ENCODE assay signal across 7 mouse cellular contexts in the genomic region with DNA sequence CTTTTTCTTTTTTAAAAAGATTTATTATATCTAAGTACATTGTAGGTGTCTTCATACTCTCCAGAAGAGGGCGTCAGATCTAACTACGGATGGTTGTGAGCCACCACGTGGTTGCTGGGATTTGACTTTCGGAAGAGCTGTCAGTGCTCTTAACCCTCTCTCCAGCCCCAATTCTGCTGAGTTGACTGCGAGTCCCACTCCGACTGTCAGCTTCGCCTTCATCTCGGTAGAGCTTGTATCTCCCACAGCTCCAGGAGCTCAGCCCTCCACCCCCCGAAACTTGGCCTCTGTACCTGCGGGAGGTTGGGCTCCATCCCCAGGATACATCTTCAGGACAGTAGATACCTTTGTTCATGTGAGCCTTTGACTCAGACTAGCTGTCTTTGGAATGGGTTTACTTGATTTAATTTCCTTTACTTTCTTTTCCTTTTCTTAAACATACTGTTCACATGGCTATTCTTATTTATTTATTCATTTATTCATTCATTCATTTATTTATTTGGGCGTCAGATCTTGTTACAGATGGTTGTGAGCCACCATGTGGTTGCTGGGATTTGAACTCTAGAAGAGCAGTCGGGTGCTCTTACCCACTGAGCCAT. TPM values are rescaled to one million over a fixed set of nuclear protein-coding genes. Genes with fewer than 3 reads are reported as not detected.
DNase-seq lines count a peak whose midpoint lies in the region; ATAC-seq and TF ChIP-seq lines count a peak whose summit lies in the region.

A gene (plus strand): TSS at position 138 of the 599 bp plus-strand sequence.

- peak within 1 kb of the TSS; percentile 61 for H3K4me2 ChIP-seq in embryonic facial prominence, embryonic 12.5 days (replicated peaks)
- peak within 1 kb of the TSS; percentile 85 for H3K4me2 ChIP-seq in heart, embryonic 13.5 days
- H3K4me2 ChIP-seq in midbrain, postnatal 0 days (ENCODE audit: low read depth, low read length, poor library complexity, severe bottlenecking): peak within 1 kb of the TSS; percentile 57

- H3K9ac ChIP-seq in embryonic facial prominence, embryonic 12.5 days: peak within 1 kb of the TSS; percentile 90
- H3K9ac ChIP-seq in heart, embryonic 13.5 days: peak within 1 kb of the TSS; percentile 96
- H3K9ac ChIP-seq in midbrain, postnatal 0 days (replicated peaks; ENCODE audit: low read length, poor library complexity, severe bottlenecking): peak within 1 kb of the TSS; percentile 89

- no peak for TF ChIP-seq CTCF in G1E (IDR thresholded peaks at IDR 0.05; ENCODE audit: low read depth, low read length)
- peak; percentile 48 for TF ChIP-seq CTCF in midbrain, postnatal 0 days (IDR thresholded peaks at IDR 0.05)

- H3K36me3 ChIP-seq in G1E (replicated peaks): peaks cover 35% of the 10 kb centered on the region
- peaks cover 18% of the 10 kb centered on the region for H3K36me3 ChIP-seq in embryonic facial prominence, embryonic 12.5 days
- H3K36me3 ChIP-seq in heart, embryonic 13.5 days: peaks cover 29% of the 10 kb centered on the region
- peaks cover 9% of the 10 kb centered on the region for H3K36me3 ChIP-seq in midbrain, postnatal 0 days (ENCODE audit: insufficient read depth, low read length)

- no peaks in the 10 kb centered on the region for H3K9me3 ChIP-seq in G1E (replicated peaks)
- H3K9me3 ChIP-seq in embryonic facial prominence, embryonic 12.5 days: no peaks in the 10 kb centered on the region
- no peaks in the 10 kb centered on the region for H3K9me3 ChIP-seq in heart, embryonic 13.5 days
- no peaks in the 10 kb centered on the region for H3K9me3 ChIP-seq in midbrain, postnatal 0 days (ENCODE audit: low read length)

- H3K4me3 ChIP-seq in G1E (ENCODE audit: low read depth, low read length): peak within 1 kb of the TSS; percentile 88
- H3K4me3 ChIP-seq in embryonic facial prominence, embryonic 12.5 days: peak within 1 kb of the TSS; percentile 90
- peak within 1 kb of the TSS; percentile 97 for H3K4me3 ChIP-seq in heart, embryonic 13.5 days
- peak within 1 kb of the TSS; percentile 61 for H3K4me3 ChIP-seq in midbrain, postnatal 0 days (ENCODE audit: low read depth, low read length)

- intact Hi-C loops in left cerebral cortex, postnatal 14 days (cut with DNase I): no loop called here

- H3K4me1 ChIP-seq in G1E (ENCODE audit: insufficient read depth, low read depth, low read length): peaks cover 37% of the 10 kb centered on the region
- H3K4me1 ChIP-seq in embryonic facial prominence, embryonic 12.5 days: peaks cover 15% of the 10 kb centered on the region
- H3K4me1 ChIP-seq in heart, embryonic 13.5 days: peaks cover 25% of the 10 kb centered on the region
- H3K4me1 ChIP-seq in midbrain, postnatal 0 days (ENCODE audit: insufficient read depth, low read length): peaks cover 7% of the 10 kb centered on the region; the same call in 1 of the 2 replicates

- DNase-seq in CD4-positive, CD25-positive, alpha-beta regulatory T cell, adult 2 months (ENCODE audit: low read depth, low spot score): peak; percentile 64
- no peak for DNase-seq in G1E (ENCODE audit: low spot score)
- no peak for DNase-seq in left cerebral cortex, postnatal 14 days (ENCODE audit: low spot score in 2 of 2)
- DNase-seq in midbrain, postnatal 0 days (ENCODE audit: low spot score): peak; percentile 32
- no peak for DNase-seq in cerebellum, adult 11-12 months

- 8% methylated on average over 12 of the region's 12 CpGs for WGBS in embryonic facial prominence, embryonic 12.5 days
- 6% methylated on average over 12 of the region's 12 CpGs for WGBS in heart, embryonic 13.5 days
- WGBS in midbrain, postnatal 0 days: 8% methylated on average over 12 of the region's 12 CpGs

- ATAC-seq in G1E (ENCODE audit: extremely low read depth, insufficient number of reproducible peaks, low FRiP score, poor library complexity, severe bottlenecking): no peak
- ATAC-seq in embryonic facial prominence, embryonic 12.5 days (ENCODE audit: insufficient number of reproducible peaks, insufficient read depth, low FRiP score, low TSS enrichment): no peak; the same call in 1 of the 2 replicates
- no peak for ATAC-seq in heart, embryonic 13.5 days (ENCODE audit: extremely low read depth, insufficient number of reproducible peaks, low FRiP score, low TSS enrichment)
- ATAC-seq in midbrain, postnatal 0 days (ENCODE audit: low FRiP score): 0 out of 2 replicates have a peak, but pooled peaks have one; percentile 31

- peak within 1 kb of the TSS; percentile 75 for H3K27ac ChIP-seq in embryonic facial prominence, embryonic 12.5 days
- peak within 1 kb of the TSS; percentile 76 for H3K27ac ChIP-seq in heart, embryonic 13.5 days (replicated peaks)
- peak within 1 kb of the TSS; percentile 77 for H3K27ac ChIP-seq in midbrain, postnatal 0 days (ENCODE audit: low read depth, low read length)

- H3K27me3 ChIP-seq in G1E (ENCODE audit: insufficient read depth, low read length): peaks cover 7% of the 10 kb centered on the region
- no peaks in the 10 kb centered on the region for H3K27me3 ChIP-seq in embryonic facial prominence, embryonic 12.5 days
- H3K27me3 ChIP-seq in heart, embryonic 13.5 days (replicated peaks): peaks cover 19% of the 10 kb centered on the region
- no peaks in the 10 kb centered on the region for H3K27me3 ChIP-seq in midbrain, postnatal 0 days (ENCODE audit: insufficient read depth, low read length)

RNA-seq across cellular contexts. Expression of the gene that starts here (rescaled TPM):
- total RNA-seq in G1E (2014; fragmentation: Nextera tagmentation) (86.3 and 97.2 TPM in 2 replicates), G1E (2017) (85.3 and 124 TPM in 2 replicates)
- polyA plus RNA-seq in G1E (2012): 15.1 and 17.9 TPM in 2 replicates
- polyA plus RNA-seq in embryonic facial prominence, embryonic 12.5 days (2016; fragmentation: Nextera tagmentation; extraction: Ambion mirVana): 214 TPM in 2 replicates
- 138 and 157 TPM in 2 replicates for polyA plus RNA-seq in heart, embryonic 13.5 days (2015; fragmentation: Nextera tagmentation; extraction: Ambion mirVana)
- total RNA-seq in left cerebral cortex, postnatal 14 days (2021): 100 to 1,000 TPM; 104 to 112 TPM
- 111 and 123 TPM in 2 replicates for total RNA-seq in midbrain, postnatal 0 days (2014; rRNA removed)
- 279 and 316 TPM in 2 replicates for polyA plus RNA-seq in midbrain, postnatal 0 days (2015; fragmentation: Nextera tagmentation; extraction: Ambion mirVana)

Comparison
In these comparisons a context has a peak if more than half of its experiments do, and no peak if none do; other contexts are left out.
1. DNase-seq: peak in CD4-positive, CD25-positive, alpha-beta regulatory T cell, adult 2 months (single experiment) and midbrain, postnatal 0 days (single experiment); none in G1E (single experiment), left cerebral cortex, postnatal 14 days (0 of 2) and cerebellum, adult 11-12 months (single experiment).
2. Peak in every context shown above with its lines, with median percentiles within 50 percentile points of each other: H3K4me3 ChIP-seq, H3K27ac ChIP-seq, H3K4me2 ChIP-seq and H3K9ac ChIP-seq.